Mouse (Mus musculus) embryo, embryonic 11 days (tissue): Measurements from ENCODE around the gene Olfr1425.
"Not testable (repeated sequence)": the region's sequence is repeated elsewhere in the genome, so short reads cannot be mapped to it uniquely, and the experiment has no call there.

ENCODE experiments used
- DNase-seq: peaks from one replicate; pipeline ENCODE4 v3.0.0-alpha.2; 2015

Olfr1425 gene

GRCm38 (mm10) chr19:12077631-12078030, at the start of gene Olfr1425:
Gene Olfr1425, minus strand, starts transcription at chr19:12077731.
- not testable (repeated sequence) for DNase-seq

- no peak for DNase-seq
These were observed 45.6 kb upstream of the Olfr1425 start, which contains the start of gene Olfr76 for GRCm38 (mm10) chr19:12123103-12123502. Gene Olfr76, minus strand, starts transcription at chr19:12123203.

GRCm38 (mm10) chr19:12116464-12116863, 38.9 kb upstream of the Olfr1425 start:
- DNase-seq, result no peak

- no peak for DNase-seq
These were observed 38.3 kb upstream of the Olfr1425 start, which contains the start of gene Olfr1428 for GRCm38 (mm10) chr19:12115797-12116196. Gene Olfr1428, minus strand, starts transcription at chr19:12115897.

GRCm38 (mm10) chr19:12113807-12114206, 36.3 kb upstream of the Olfr1425 start:
- no peak for DNase-seq

- DNase-seq, result no peak
These were observed 27.0 kb upstream of the Olfr1425 start for GRCm38 (mm10) chr19:12104541-12104940.

GRCm38 (mm10) chr19:12103234-12103633, 25.7 kb upstream of the Olfr1425 start, which contains the start of gene Olfr1427:
Gene Olfr1427, minus strand, starts transcription at chr19:12103334.
- no peak for DNase-seq

- no peak for DNase-seq
These were observed 14.4 kb upstream of the Olfr1425 start, which contains the start of gene Olfr1426 for GRCm38 (mm10) chr19:12091913-12092312. Gene Olfr1426, minus strand, starts transcription at chr19:12092013.

GRCm38 (mm10) chr19:12069546-12069945, 8.0 kb downstream of the Olfr1425 start:
- not testable (repeated sequence) for DNase-seq

GRCm38 (mm10) chr19:12067806-12068205, 9.7 kb downstream of the Olfr1425 start:
- DNase-seq, result not testable (repeated sequence)

- not testable (repeated sequence) for DNase-seq
These were observed 14.9 kb downstream of the Olfr1425 start, which contains the start of gene Olfr1424 for GRCm38 (mm10) chr19:12062582-12062981. Gene Olfr1424, minus strand, starts transcription at chr19:12062682.

GRCm38 (mm10) chr19:12043163-12043562, 34.4 kb downstream of the Olfr1425 start:
- DNase-seq, result no peak

GRCm38 (mm10) chr19:12041217-12041616, 36.3 kb downstream of the Olfr1425 start, which contains the start of gene Olfr1423:
Gene Olfr1423, minus strand, starts transcription at chr19:12041317.
- no peak for DNase-seq

GRCm38 (mm10) chr19:12037727-12038126, 39.8 kb downstream of the Olfr1425 start:
- DNase-seq, result no peak

GRCm38 (mm10) chr19:12026606-12027005, 50.9 kb downstream of the Olfr1425 start:
- DNase-seq, result no peak

- DNase-seq, result no peak
These were observed 52.2 kb downstream of the Olfr1425 start for GRCm38 (mm10) chr19:12025333-12025732.

- no peak for DNase-seq
These were observed 53.4 kb downstream of the Olfr1425 start for GRCm38 (mm10) chr19:12024149-12024548.
